Mouse (Mus musculus): Measurements from ENCODE around the gene Galnt18. TPM values are rescaled to one million over a fixed set of nuclear protein-coding genes. Genes with fewer than 3 reads are reported as not detected.

Gene Galnt18
- polyA plus RNA-seq, 1 experiment: 4.1 TPM

GRCm38 (mm10) chr7:111509167-111509854, 270.5 kb downstream of the Galnt18 start:
- WGBS: 70% methylated on average over 2 of the region's 2 CpGs

GRCm38 (mm10) chr7:111500616-111501015, 279.2 kb downstream of the Galnt18 start:
- DNase-seq (ENCODE audit: low read depth, low spot score): no peak
- 93% methylated on average over 2 of the region's 2 CpGs for WGBS

More at GRCm38 (mm10) chr7:111509167-111509854, 270.5 kb downstream of the Galnt18 start:
- no peak for DNase-seq (ENCODE audit: low read depth, low spot score)

- DNase-seq (ENCODE audit: low read depth, low spot score): no peak
- 55% methylated on average over 2 of the region's 2 CpGs for WGBS
Measured at GRCm38 (mm10) chr7:111499255-111499790, 280.5 kb downstream of the Galnt18 start.

GRCm38 (mm10) chr7:111497191-111497590, 282.6 kb downstream of the Galnt18 start:
- DNase-seq (ENCODE audit: low read depth, low spot score): no peak

GRCm38 (mm10) chr7:111492242-111492949, 287.4 kb downstream of the Galnt18 start:
- DNase-seq (ENCODE audit: low read depth, low spot score): no peak
- WGBS: 78% methylated on average over 5 of the region's 5 CpGs

More at GRCm38 (mm10) chr7:111497191-111497590, 282.6 kb downstream of the Galnt18 start:
- WGBS: 93% methylated on average over 6 of the region's 6 CpGs

- no peak for DNase-seq (ENCODE audit: low read depth, low spot score)
- 75% methylated on average over 2 of the region's 2 CpGs for WGBS
Measured at GRCm38 (mm10) chr7:111491566-111491965, 288.2 kb downstream of the Galnt18 start.

GRCm38 (mm10) chr7:111486811-111487333, 292.9 kb downstream of the Galnt18 start:
- no peak for DNase-seq (ENCODE audit: low read depth, low spot score)
- WGBS: 74% methylated on average over 3 of the region's 3 CpGs

- WGBS: 32% methylated on average over 4 of the region's 4 CpGs
- DNase-seq (ENCODE audit: low read depth, low spot score): peak; percentile 28
Measured at GRCm38 (mm10) chr7:111483896-111484295, 295.9 kb downstream of the Galnt18 start.

- no peak for DNase-seq (ENCODE audit: low read depth, low spot score)
- WGBS: 89% methylated on average over 3 of the region's 3 CpGs
Measured at GRCm38 (mm10) chr7:111483321-111483720, 296.5 kb downstream of the Galnt18 start.

GRCm38 (mm10) chr7:111467715-111468114, 312.1 kb downstream of the Galnt18 start:
- DNase-seq (ENCODE audit: low read depth, low spot score): no peak
- WGBS: 73% methylated on average over 5 of the region's 5 CpGs

GRCm38 (mm10) chr7:111466720-111467119, 313.1 kb downstream of the Galnt18 start:
- 64% methylated on average over 1 of the region's 1 CpGs for WGBS
- DNase-seq (ENCODE audit: low read depth, low spot score): no peak

GRCm38 (mm10) chr7:111466121-111466520, 313.7 kb downstream of the Galnt18 start:
- 49% methylated on average over 3 of the region's 3 CpGs for WGBS
- DNase-seq (ENCODE audit: low read depth, low spot score): peak; percentile 39

GRCm38 (mm10) chr7:111459716-111460115, 320.1 kb downstream of the Galnt18 start:
- WGBS: 90% methylated on average over 4 of the region's 4 CpGs
- no peak for DNase-seq (ENCODE audit: low read depth, low spot score)

- DNase-seq (ENCODE audit: low read depth, low spot score): no peak
- WGBS: 45% methylated on average over 3 of the region's 3 CpGs
Measured at GRCm38 (mm10) chr7:111456007-111456406, 323.8 kb downstream of the Galnt18 start.

- 79% methylated on average over 4 of the region's 4 CpGs for WGBS
- no peak for DNase-seq (ENCODE audit: low read depth, low spot score)
Measured at GRCm38 (mm10) chr7:111455541-111455940, 324.2 kb downstream of the Galnt18 start.

GRCm38 (mm10) chr7:111452000-111452399, 327.8 kb downstream of the Galnt18 start:
- DNase-seq (ENCODE audit: low read depth, low spot score): no peak
- 31% methylated on average over 1 of the region's 1 CpGs for WGBS

GRCm38 (mm10) chr7:111450286-111451095, 329.3 kb downstream of the Galnt18 start:
- 58% methylated on average over 6 of the region's 6 CpGs for WGBS
- DNase-seq (ENCODE audit: low read depth, low spot score): no peak

- WGBS: 59% methylated on average over 2 of the region's 2 CpGs
- no peak for DNase-seq (ENCODE audit: low read depth, low spot score)
Measured at GRCm38 (mm10) chr7:111433173-111433572, 346.6 kb downstream of the Galnt18 start.

GRCm38 (mm10) chr7:111427392-111427791, 352.4 kb downstream of the Galnt18 start:
- DNase-seq (ENCODE audit: low read depth, low spot score): no peak
- WGBS: 75% methylated on average over 1 of the region's 1 CpGs
